Mouse (Mus musculus) spleen, embryonic (tissue): ENCODE results near the gene Depdc1b.

ENCODE experiments used
- CTCF ChIA-PET: fragments of 350-600 bp; sonication (Branson Sonifier 250); formaldehyde crosslinking; loops from one replicate; lab custom pipeline; 2022; lab: Charles Lee

Depdc1b gene

GRCm38 (mm10) chr13:108349624-108350023, 33.5 kb downstream of the Depdc1b start:
- CTCF ChIA-PET, result no interaction called here

- CTCF ChIA-PET, result interaction anchor here (0.6 kb wide), 1 partner anchor 625 kb away, joined by 3 read pairs; no protein-coding TSS in a partner anchor
Measured at GRCm38 (mm10) chr13:108353781-108354180, 37.6 kb downstream of the Depdc1b start.

- CTCF ChIA-PET, result no interaction called here
Measured at GRCm38 (mm10) chr13:108354804-108355552, 38.8 kb downstream of the Depdc1b start.

GRCm38 (mm10) chr13:108357362-108357761, 41.2 kb downstream of the Depdc1b start:
- CTCF ChIA-PET, result no interaction called here

GRCm38 (mm10) chr13:108358228-108358627, 42.1 kb downstream of the Depdc1b start:
- CTCF ChIA-PET, result interaction anchor here (0.7 kb wide), 1 partner anchor 1181 kb away, joined by 20 read pairs; no protein-coding TSS in a partner anchor

GRCm38 (mm10) chr13:108367496-108367895, 51.4 kb downstream of the Depdc1b start:
- CTCF ChIA-PET, result interaction anchor here (0.6 kb wide), 1 partner anchor 908 kb away, joined by 4 read pairs; no protein-coding TSS in a partner anchor

- CTCF ChIA-PET, result no interaction called here
Measured at GRCm38 (mm10) chr13:108370241-108370941, 54.3 kb downstream of the Depdc1b start.

GRCm38 (mm10) chr13:108371352-108371921, 55.3 kb downstream of the Depdc1b start:
- CTCF ChIA-PET, result no interaction called here

GRCm38 (mm10) chr13:108373231-108373630, 57.1 kb downstream of the Depdc1b start:
- CTCF ChIA-PET, result no interaction called here

GRCm38 (mm10) chr13:108376637-108377036, 60.5 kb downstream of the Depdc1b start:
- CTCF ChIA-PET, result no interaction called here

GRCm38 (mm10) chr13:108381161-108381560, 65.0 kb downstream of the Depdc1b start:
- CTCF ChIA-PET, result no interaction called here

- CTCF ChIA-PET, result no interaction called here
Measured at GRCm38 (mm10) chr13:108383051-108383450, 66.9 kb downstream of the Depdc1b start.

- CTCF ChIA-PET, result interaction anchor here (0.5 kb wide), 1 partner anchor 894 kb away, joined by 7 read pairs; no protein-coding TSS in a partner anchor
Measured at GRCm38 (mm10) chr13:108386058-108386457, 69.9 kb downstream of the Depdc1b start.

GRCm38 (mm10) chr13:108390565-108390964, 74.4 kb downstream of the Depdc1b start:
- CTCF ChIA-PET, result no interaction called here

- CTCF ChIA-PET, result no interaction called here
Measured at GRCm38 (mm10) chr13:108403197-108403596, 87.1 kb downstream of the Depdc1b start.

GRCm38 (mm10) chr13:108404372-108404771, 88.2 kb downstream of the Depdc1b start:
- CTCF ChIA-PET, result no interaction called here

GRCm38 (mm10) chr13:108415464-108415863, 99.3 kb downstream of the Depdc1b start:
- CTCF ChIA-PET, result no interaction called here

GRCm38 (mm10) chr13:108418741-108419507, 102.8 kb downstream of the Depdc1b start:
- CTCF ChIA-PET, result no interaction called here

GRCm38 (mm10) chr13:108426322-108426721, 110.2 kb downstream of the Depdc1b start:
- CTCF ChIA-PET, result no interaction called here

- CTCF ChIA-PET, result no interaction called here
Measured at GRCm38 (mm10) chr13:108428809-108429208, 112.7 kb downstream of the Depdc1b start.

- CTCF ChIA-PET, result no interaction called here
Measured at GRCm38 (mm10) chr13:108429623-108430022, 113.5 kb downstream of the Depdc1b start.
